Mouse (Mus musculus) liver, embryonic 13.5 days (tissue): ENCODE measurements around the gene Klhl6. TPM values are rescaled to one million over a fixed set of nuclear protein-coding genes. Genes with fewer than 3 reads are reported as not detected.

Experiments used
- ATAC-seq: fragments of 200-750 bp; cut with Nextera tagmentation; 2 replicates; pipeline ENCODE4 v1.8.0; 2017; ENCODE audit warnings: low read depth, mild to moderate bottlenecking, moderate number of reproducible peaks, moderate library complexity
- DNase-seq: peaks from one replicate; pipeline ENCODE4 v3.0.0; 2022
- H3K27ac ChIP-seq: fragments of 300-500 bp; sonication (generic); 2 replicates; pipeline ENCODE4 v1.5.1; 2015; ENCODE audit warnings: moderate library complexity, mild to moderate bottlenecking, inconsistent platforms
- H3K27me3 ChIP-seq: fragments of 300-500 bp; sonication (generic); 2 replicates; pipeline ENCODE4 v1.6.1; 2015; ENCODE audit warnings: mild to moderate bottlenecking, inconsistent platforms
- H3K36me3 ChIP-seq: fragments of 300-500 bp; sonication (generic); 2 replicates; pipeline ENCODE4 v1.6.1; 2015; ENCODE audit warnings: mild to moderate bottlenecking, inconsistent platforms
- H3K4me1 ChIP-seq: fragments of 300-500 bp; sonication (generic); replicated peaks from 2 replicates; pipeline ENCODE4 v1.6.1; 2015; ENCODE audit warnings: inconsistent platforms
- H3K4me2 ChIP-seq: fragments of 300-500 bp; sonication (generic); 2 replicates; pipeline ENCODE4 v1.6.1; 2015; ENCODE audit warnings: inconsistent platforms, mild to moderate bottlenecking, moderate library complexity
- H3K4me3 ChIP-seq: fragments of 300-500 bp; sonication (generic); replicated peaks from 2 replicates; pipeline ENCODE4 v1.5.1; 2015; ENCODE audit warnings: mild to moderate bottlenecking, inconsistent platforms
- H3K9ac ChIP-seq: fragments of 300-500 bp; sonication (generic); 2 replicates; pipeline ENCODE4 v1.6.1; 2015; ENCODE audit warnings: mild to moderate bottlenecking, inconsistent platforms
- H3K9me3 ChIP-seq: fragments of 300-500 bp; sonication (generic); replicated peaks from 2 replicates; pipeline ENCODE4 v1.6.1; 2016; ENCODE audit warnings: inconsistent platforms
- WGBS: fragments of 180-500 bp; shearing (Covaris S2); methylation state at CpG from one replicate; pipeline ENCODE4 v1.1.7; 2015; ENCODE audit not compliant: insufficient replicate concordance; 5-methylcytosine and 5-hydroxymethylcytosine counted together
- polyA plus RNA-seq: library from polyadenylated mRNA; unstranded; fragments of >200 nt; fragmentation: Nextera tagmentation; extraction: Ambion mirVana; gene quantifications from 2 replicates; pipeline ENCODE4 v1.2.1, GENCODE M21; 2015

The Klhl6 gene
- polyA plus RNA-seq, 1 experiment from 2014 or later, result 10.8 TPM

GRCm38 (mm10) chr16:19987589-19987988 is 4.8 kb upstream of the Klhl6 start:
- 71% methylated on average over 2 of the region's 2 CpGs for WGBS
- no peak overlapping the region for H3K9ac ChIP-seq
- no peaks in the 10 kb centered on the region for H3K36me3 ChIP-seq
- no peak overlapping the region for H3K4me3 ChIP-seq
- no peak overlapping the region for H3K27ac ChIP-seq
- H3K4me1 ChIP-seq, result peaks cover 10% of the 10 kb centered on the region; the same call in 1 of the 2 replicates
- H3K9me3 ChIP-seq, result no peaks in the 10 kb centered on the region
- DNase-seq (no peak), ATAC-seq (no peak)
- H3K27me3 ChIP-seq, result no peaks in the 10 kb centered on the region
- no peak overlapping the region for H3K4me2 ChIP-seq

GRCm38 (mm10) chr16:19984884-19985643 is 2.2 kb upstream of the Klhl6 start:
- Histone ChIP-seq H3K9ac (no peak overlapping the region), H3K4me2 (no peak overlapping the region), H3K9me3 (no peaks in the 10 kb centered on the region), H3K4me1 (peaks cover 13% of the 10 kb centered on the region; the same call in 1 of the 2 replicates), H3K27me3 (no peaks in the 10 kb centered on the region), H3K36me3 (no peaks in the 10 kb centered on the region), H3K4me3 (no peak overlapping the region), H3K27ac (no peak overlapping the region)
- DNase-seq, result no peak
- WGBS, result 61% methylated on average over 2 of the region's 2 CpGs
- ATAC-seq, result no peak

GRCm38 (mm10) chr16:19983559-19983958 is 722 bp upstream of the Klhl6 start:
- ATAC-seq (no peak), DNase-seq (no peak)
- Histone ChIP-seq H3K4me2 (peak overlapping the region; percentile 49; the same call in 1 of the 2 replicates), H3K4me3 (no peak overlapping the region), H3K9me3 (no peaks in the 10 kb centered on the region), H3K9ac (no peak overlapping the region), H3K27ac (no peak overlapping the region), H3K36me3 (no peaks in the 10 kb centered on the region), H3K4me1 (peaks cover 16% of the 10 kb centered on the region; the same call in 1 of the 2 replicates), H3K27me3 (no peaks in the 10 kb centered on the region)
- 62% methylated on average over 4 of the region's 4 CpGs for WGBS

GRCm38 (mm10) chr16:19981684-19982083 is 1.2 kb downstream of the Klhl6 start:
- peak overlapping the region; percentile 31 for H3K4me2 ChIP-seq
- H3K27me3 ChIP-seq, result no peaks in the 10 kb centered on the region
- H3K36me3 ChIP-seq, result no peaks in the 10 kb centered on the region
- H3K4me1 ChIP-seq, result peaks cover 26% of the 10 kb centered on the region
- no peaks in the 10 kb centered on the region for H3K9me3 ChIP-seq
- whole genome bisulfite sequencing, result 15% methylated on average over 2 of the region's 2 CpGs
- DNase-seq, result no peak
- H3K27ac ChIP-seq, result no peak overlapping the region
- H3K9ac ChIP-seq, result no peak overlapping the region
- peak overlapping the region; percentile 23 for H3K4me3 ChIP-seq
- ATAC-seq, result no peak

- H3K4me3 ChIP-seq, result peak overlapping the region; percentile 14
- H3K27me3 ChIP-seq, result no peaks in the 10 kb centered on the region
- no peak overlapping the region for H3K9ac ChIP-seq
- WGBS, result 29% methylated on average over 3 of the region's 3 CpGs
- peak overlapping the region; percentile 18; the same call in 1 of the 2 replicates for H3K27ac ChIP-seq
- peak overlapping the region; percentile 26 for H3K4me2 ChIP-seq
- H3K36me3 ChIP-seq, result no peaks in the 10 kb centered on the region
- ATAC-seq (no peak), DNase-seq (no peak)
- peaks cover 26% of the 10 kb centered on the region for H3K4me1 ChIP-seq
- no peaks in the 10 kb centered on the region for H3K9me3 ChIP-seq
Observed at GRCm38 (mm10) chr16:19981006-19981405, 1.8 kb downstream of the Klhl6 start.

- DNase-seq (no peak), ATAC-seq (no peak)
- H3K27me3 ChIP-seq, result no peaks in the 10 kb centered on the region
- H3K36me3 ChIP-seq, result no peaks in the 10 kb centered on the region
- no peaks in the 10 kb centered on the region for H3K9me3 ChIP-seq
- H3K9ac ChIP-seq, result no peak overlapping the region
- no peak overlapping the region for H3K4me3 ChIP-seq
- H3K4me1 ChIP-seq, result peaks cover 29% of the 10 kb centered on the region
- peak overlapping the region; percentile 26; the same call in 1 of the 2 replicates for H3K4me2 ChIP-seq
- no peak overlapping the region for H3K27ac ChIP-seq
- 25% methylated on average over 2 of the region's 2 CpGs for WGBS
Observed at GRCm38 (mm10) chr16:19979755-19980154, 3.1 kb downstream of the Klhl6 start.

GRCm38 (mm10) chr16:19977282-19977681 is 5.6 kb downstream of the Klhl6 start:
- ATAC-seq (no peak), DNase-seq (no peak)
- no peak overlapping the region for H3K4me3 ChIP-seq
- H3K9ac ChIP-seq, result no peak overlapping the region
- peaks cover 24% of the 10 kb centered on the region for H3K4me1 ChIP-seq
- no peak overlapping the region for H3K27ac ChIP-seq
- H3K27me3 ChIP-seq, result no peaks in the 10 kb centered on the region
- 33% methylated on average over 5 of the region's 5 CpGs for WGBS
- no peak overlapping the region for H3K4me2 ChIP-seq
- no peaks in the 10 kb centered on the region for H3K36me3 ChIP-seq
- H3K9me3 ChIP-seq, result no peaks in the 10 kb centered on the region

GRCm38 (mm10) chr16:19976825-19977224 is 6.0 kb downstream of the Klhl6 start:
- no peak overlapping the region for H3K4me3 ChIP-seq
- H3K9ac ChIP-seq, result no peak overlapping the region
- 38% methylated on average over 4 of the region's 4 CpGs for WGBS
- H3K36me3 ChIP-seq, result no peaks in the 10 kb centered on the region
- ATAC-seq, result no peak
- no peaks in the 10 kb centered on the region for H3K9me3 ChIP-seq
- H3K4me2 ChIP-seq, result no peak overlapping the region
- H3K4me1 ChIP-seq, result peaks cover 24% of the 10 kb centered on the region
- no peak overlapping the region for H3K27ac ChIP-seq
- no peak for DNase-seq
- H3K27me3 ChIP-seq, result no peaks in the 10 kb centered on the region

- Histone ChIP-seq H3K36me3 (no peaks in the 10 kb centered on the region), H3K9me3 (no peaks in the 10 kb centered on the region), H3K4me2 (no peak overlapping the region), H3K4me1 (peaks cover 22% of the 10 kb centered on the region), H3K9ac (no peak overlapping the region), H3K27ac (no peak overlapping the region), H3K4me3 (no peak overlapping the region), H3K27me3 (no peaks in the 10 kb centered on the region)
- ATAC-seq (no peak), DNase-seq (no peak)
- 31% methylated on average over 4 of the region's 4 CpGs for WGBS
Observed at GRCm38 (mm10) chr16:19975432-19975831, 7.4 kb downstream of the Klhl6 start.

GRCm38 (mm10) chr16:19973480-19973879 is 9.4 kb downstream of the Klhl6 start:
- H3K4me1 ChIP-seq, result peaks cover 18% of the 10 kb centered on the region
- no peak overlapping the region for H3K4me3 ChIP-seq
- no peak overlapping the region for H3K27ac ChIP-seq
- no peaks in the 10 kb centered on the region for H3K36me3 ChIP-seq
- H3K27me3 ChIP-seq, result no peaks in the 10 kb centered on the region
- DNase-seq (no peak), ATAC-seq (no peak)
- WGBS, result 40% methylated on average over 1 of the region's 1 CpGs
- H3K9me3 ChIP-seq, result no peaks in the 10 kb centered on the region
- H3K9ac ChIP-seq, result no peak overlapping the region
- H3K4me2 ChIP-seq, result no peak overlapping the region

GRCm38 (mm10) chr16:19972736-19973350 is 10.0 kb downstream of the Klhl6 start:
- Histone ChIP-seq H3K9ac (no peak overlapping the region), H3K4me1 (peaks cover 19% of the 10 kb centered on the region), H3K27me3 (no peaks in the 10 kb centered on the region), H3K4me2 (no peak overlapping the region), H3K27ac (no peak overlapping the region), H3K36me3 (no peaks in the 10 kb centered on the region), H3K4me3 (no peak overlapping the region), H3K9me3 (no peaks in the 10 kb centered on the region)
- no peak for DNase-seq
- no peak for ATAC-seq

GRCm38 (mm10) chr16:19969506-19969905 is 13.3 kb downstream of the Klhl6 start:
- 57% methylated on average over 5 of the region's 5 CpGs for WGBS
- no peak for DNase-seq

More at GRCm38 (mm10) chr16:19969506-19969905, 13.3 kb downstream of the Klhl6 start:
- H3K9ac ChIP-seq, result no peak overlapping the region
- ATAC-seq, result no peak
- no peak overlapping the region for H3K4me2 ChIP-seq
- H3K27ac ChIP-seq, result no peak overlapping the region
- H3K9me3 ChIP-seq, result no peaks in the 10 kb centered on the region
- H3K4me3 ChIP-seq, result no peak overlapping the region
- no peaks in the 10 kb centered on the region for H3K36me3 ChIP-seq
- H3K27me3 ChIP-seq, result no peaks in the 10 kb centered on the region
- H3K4me1 ChIP-seq, result peaks cover 9% of the 10 kb centered on the region
